Mouse (Mus musculus): ENCODE data around the gene Prkaca. TPM values are rescaled to one million over a fixed set of nuclear protein-coding genes. Genes with fewer than 3 reads are reported as not detected.

Prkaca gene
- polyA plus RNA-seq, 1 experiment from 2014 or later: 62.4 TPM

GRCm38 (mm10) chr8:83955106-83955957, 17.5 kb upstream of the Prkaca start, which contains the start of the genes Gm10644 and Asf1b:
Gm10644 (minus strand) TSS chr8:83955205.
Asf1b (plus strand) TSS chr8:83955507.
- ATAC-seq (ENCODE audit: low FRiP score, low TSS enrichment) (peak; percentile 100), DNase-seq (ENCODE audit: low spot score) (peak; percentile 100)
- no peaks in the 10 kb centered on the region for H3K27me3 ChIP-seq (ENCODE audit: control insufficient read depth, insufficient read depth, low read length)
- H3K9me3 ChIP-seq (ENCODE audit: control insufficient read depth, low read length): no peaks in the 10 kb centered on the region
- H3K27ac ChIP-seq (replicated peaks): 0 out of 2 replicates have a peak within 1 kb of the TSS, but pooled peaks have one; percentile 24
- H3K4me2 ChIP-seq (replicated peaks; ENCODE audit: low read depth): peak within 1 kb of the TSS; percentile 89
- H3K9ac ChIP-seq (ENCODE audit: low read length): peak within 1 kb of the TSS; percentile 51
- H3K4me3 ChIP-seq (ENCODE audit: low read depth, low read length): peak within 1 kb of the TSS; percentile 64
- peaks cover 3% of the 10 kb centered on the region; the same call in 1 of the 2 replicates for H3K4me1 ChIP-seq (replicated peaks; ENCODE audit: control insufficient read depth, insufficient read depth)
- H3K36me3 ChIP-seq (ENCODE audit: control insufficient read depth, insufficient read depth, low read length): no peaks in the 10 kb centered on the region
- WGBS: under 1% methylated on average over 75 of the region's 75 CpGs
- TF ChIP-seq EP300 (optimal IDR thresholded peaks at IDR 0.05): no peak
- TF ChIP-seq CTCF (IDR thresholded peaks at IDR 0.05; ENCODE audit: low read depth): peak; percentile 97

- H3K4me3 ChIP-seq (ENCODE audit: low read depth, low read length): peak overlapping the region; percentile 64
- H3K27ac ChIP-seq (replicated peaks): no peak overlapping the region
- H3K9ac ChIP-seq (ENCODE audit: low read length): peak overlapping the region; percentile 51
- TF ChIP-seq CTCF (IDR thresholded peaks at IDR 0.05; ENCODE audit: low read depth) (no peak), EP300 (optimal IDR thresholded peaks at IDR 0.05) (no peak)
- ATAC-seq (ENCODE audit: low FRiP score, low TSS enrichment) (no peak), DNase-seq (ENCODE audit: low spot score) (no peak)
- no peaks in the 10 kb centered on the region for H3K27me3 ChIP-seq (ENCODE audit: control insufficient read depth, insufficient read depth, low read length)
- no peaks in the 10 kb centered on the region for H3K36me3 ChIP-seq (ENCODE audit: control insufficient read depth, insufficient read depth, low read length)
- H3K4me1 ChIP-seq (replicated peaks; ENCODE audit: control insufficient read depth, insufficient read depth): peaks cover 3% of the 10 kb centered on the region; the same call in 1 of the 2 replicates
- 4% methylated on average over 15 of the region's 15 CpGs for WGBS
- peak overlapping the region; percentile 89 for H3K4me2 ChIP-seq (replicated peaks; ENCODE audit: low read depth)
- no peaks in the 10 kb centered on the region for H3K9me3 ChIP-seq (ENCODE audit: control insufficient read depth, low read length)
Observed at GRCm38 (mm10) chr8:83955958-83956218, 16.9 kb upstream of the Prkaca start.

- ATAC-seq (ENCODE audit: low FRiP score, low TSS enrichment) (no peak), DNase-seq (ENCODE audit: low spot score) (no peak)
- Histone ChIP-seq H3K4me1 (replicated peaks; ENCODE audit: control insufficient read depth, insufficient read depth) (peaks cover 3% of the 10 kb centered on the region; the same call in 1 of the 2 replicates), H3K27ac (replicated peaks) (no peak overlapping the region), H3K36me3 (ENCODE audit: control insufficient read depth, insufficient read depth, low read length) (no peaks in the 10 kb centered on the region), H3K9ac (ENCODE audit: low read length) (no peak overlapping the region), H3K9me3 (ENCODE audit: control insufficient read depth, low read length) (no peaks in the 10 kb centered on the region), H3K27me3 (ENCODE audit: control insufficient read depth, insufficient read depth, low read length) (no peaks in the 10 kb centered on the region), H3K4me2 (replicated peaks; ENCODE audit: low read depth) (peak overlapping the region; percentile 89; the same call in 1 of the 2 replicates), H3K4me3 (ENCODE audit: low read depth, low read length) (peak overlapping the region; percentile 64)
- 12% methylated on average over 1 of the region's 1 CpGs for WGBS
- TF ChIP-seq CTCF (IDR thresholded peaks at IDR 0.05; ENCODE audit: low read depth) (peak; percentile 54), EP300 (optimal IDR thresholded peaks at IDR 0.05) (no peak)
Observed at GRCm38 (mm10) chr8:83956789-83957188, 16.0 kb upstream of the Prkaca start.

- no peak overlapping the region for H3K27ac ChIP-seq (replicated peaks)
- H3K36me3 ChIP-seq (ENCODE audit: control insufficient read depth, insufficient read depth, low read length): no peaks in the 10 kb centered on the region; the same call in none of the 2 replicates
- H3K9ac ChIP-seq (ENCODE audit: low read length): no peak overlapping the region
- 87% methylated on average over 5 of the region's 5 CpGs for WGBS
- DNase-seq (ENCODE audit: low spot score) (no peak), ATAC-seq (ENCODE audit: low FRiP score, low TSS enrichment) (no peak)
- no peak overlapping the region for H3K4me2 ChIP-seq (replicated peaks; ENCODE audit: low read depth)
- no peaks in the 10 kb centered on the region for H3K9me3 ChIP-seq (ENCODE audit: control insufficient read depth, low read length)
- no peaks in the 10 kb centered on the region for H3K4me1 ChIP-seq (replicated peaks; ENCODE audit: control insufficient read depth, insufficient read depth)
- TF ChIP-seq CTCF (IDR thresholded peaks at IDR 0.05; ENCODE audit: low read depth): no peak
- H3K4me3 ChIP-seq (ENCODE audit: low read depth, low read length): no peak overlapping the region
- no peaks in the 10 kb centered on the region for H3K27me3 ChIP-seq (ENCODE audit: control insufficient read depth, insufficient read depth, low read length)
Observed at GRCm38 (mm10) chr8:83964015-83964765, 8.6 kb upstream of the Prkaca start.

GRCm38 (mm10) chr8:83967701-83968100, 5.1 kb upstream of the Prkaca start:
- Histone ChIP-seq H3K4me2 (replicated peaks; ENCODE audit: low read depth) (no peak overlapping the region), H3K4me3 (ENCODE audit: low read depth, low read length) (no peak overlapping the region), H3K27ac (replicated peaks) (no peak overlapping the region), H3K9ac (ENCODE audit: low read length) (no peak overlapping the region), H3K9me3 (ENCODE audit: control insufficient read depth, low read length) (no peaks in the 10 kb centered on the region), H3K36me3 (ENCODE audit: control insufficient read depth, insufficient read depth, low read length) (no peaks in the 10 kb centered on the region; the same call in none of the 2 replicates), H3K4me1 (replicated peaks; ENCODE audit: control insufficient read depth, insufficient read depth) (no peaks in the 10 kb centered on the region), H3K27me3 (ENCODE audit: control insufficient read depth, insufficient read depth, low read length) (no peaks in the 10 kb centered on the region)
- DNase-seq (ENCODE audit: low spot score) (no peak), ATAC-seq (ENCODE audit: low FRiP score, low TSS enrichment) (no peak)
- TF ChIP-seq EP300 (optimal IDR thresholded peaks at IDR 0.05) (no peak), CTCF (IDR thresholded peaks at IDR 0.05; ENCODE audit: low read depth) (no peak)
- WGBS: 92% methylated on average over 7 of the region's 7 CpGs

Measured in stomach, postnatal 0 days (tissue).